Comparison of ENCODE assay signal across 23 mouse cellular contexts in genomic region chr13:29462271-29462670, GRCm38 (mm10).
"Had no signal": no experiment of that assay in that cellular context is flagged by ENCODE, and none has a peak within 500 bp of the region (broad histone marks: within the 10 kb centered on the region; RNA-seq: fewer than 3 reads in every experiment).

No protein-coding gene starts in this region.

- H3K4me1 ChIP-seq: liver, embryonic 15.5 days; lung, embryonic 15.5 days; midbrain, embryonic 12.5 days; midbrain, embryonic 15.5 days; neural tube, embryonic 12.5 days; neural tube, embryonic 15.5 days; stomach, embryonic 15.5 days had no signal

- H3K27me3 ChIP-seq: limb, embryonic 13.5 days; liver, embryonic 12.5 days; liver, embryonic 15.5 days; lung, embryonic 15.5 days; midbrain, embryonic 12.5 days; midbrain, embryonic 15.5 days; neural tube, embryonic 12.5 days; neural tube, embryonic 15.5 days; stomach, embryonic 15.5 days had no signal

- DNase-seq: kidney, adult 18-20 months; kidney, adult 9 months; kidney, postnatal 25 days; layer of hippocampus, postnatal 36 days; liver; lung, adult 18-20 months; lung, postnatal 10 days; lung, postnatal 36 days; right cerebral cortex, adult 18-20 months; right cerebral cortex, postnatal 14 days; right cerebral cortex, postnatal 4 days; spleen, adult 18-20 months; thymus, postnatal 25 days had no signal

- ATAC-seq: liver, embryonic 12.5 days; midbrain, embryonic 15.5 days had no signal

- H3K9ac ChIP-seq: limb, embryonic 13.5 days; liver, embryonic 12.5 days; liver, embryonic 15.5 days; lung, embryonic 15.5 days; midbrain, embryonic 12.5 days; midbrain, embryonic 15.5 days; neural tube, embryonic 12.5 days; neural tube, embryonic 15.5 days; stomach, embryonic 15.5 days had no signal

- H3K4me3 ChIP-seq: left cerebral cortex, adult 2 months; limb, embryonic 13.5 days; liver, embryonic 12.5 days; liver, embryonic 15.5 days; lung, embryonic 15.5 days; midbrain, embryonic 12.5 days; midbrain, embryonic 15.5 days; neural tube, embryonic 12.5 days; neural tube, embryonic 15.5 days; stomach, embryonic 15.5 days had no signal

- H3K9me3 ChIP-seq: limb, embryonic 13.5 days; liver, embryonic 12.5 days; liver, embryonic 15.5 days; lung, embryonic 15.5 days; midbrain, embryonic 12.5 days; midbrain, embryonic 15.5 days; neural tube, embryonic 12.5 days; neural tube, embryonic 15.5 days; stomach, embryonic 15.5 days had no signal

- H3K27ac ChIP-seq: left cerebral cortex, adult 2 months; limb, embryonic 13.5 days; liver, embryonic 12.5 days; liver, embryonic 15.5 days; lung, embryonic 15.5 days; midbrain, embryonic 12.5 days; midbrain, embryonic 15.5 days; neural tube, embryonic 12.5 days; neural tube, embryonic 15.5 days; stomach, embryonic 15.5 days had no signal

- H3K4me2 ChIP-seq: limb, embryonic 13.5 days; liver, embryonic 12.5 days; liver, embryonic 15.5 days; lung, embryonic 15.5 days; midbrain, embryonic 12.5 days; midbrain, embryonic 15.5 days; neural tube, embryonic 12.5 days; neural tube, embryonic 15.5 days; stomach, embryonic 15.5 days had no signal

- H3K36me3 ChIP-seq: limb, embryonic 13.5 days; liver, embryonic 12.5 days; liver, embryonic 15.5 days; lung, embryonic 15.5 days; midbrain, embryonic 12.5 days; midbrain, embryonic 15.5 days; neural tube, embryonic 12.5 days; neural tube, embryonic 15.5 days; stomach, embryonic 15.5 days had no signal
